Mouse (Mus musculus) MEL (cell line): ENCODE results near the gene Ivd. TPM values are rescaled to one million over a fixed set of nuclear protein-coding genes. Genes with fewer than 3 reads are reported as not detected.

Source experiments
- DNase-seq: peaks from one replicate; pipeline ENCODE4 v3.0.0; 2011; ENCODE audit warnings: low read depth, low spot score
- H3K27ac ChIP-seq: 2 replicates; pipeline ENCODE4 v1.5.1; 2012; ENCODE audit warnings: low read depth, mild to moderate bottlenecking, control low read depth, low read length, moderate library complexity; ENCODE audit not compliant: control insufficient read depth
- H3K27me3 ChIP-seq, 2 experiments: fragments of 150-350 bp in 1 of 2; sonication (generic) in 1 of 2; 2 replicates each; pipeline ENCODE4 v1.6.1; 2012; ENCODE audit warnings: low read length in 2 of 2, mild to moderate bottlenecking in 2 of 2, improper control_type of control experiment in 1 of 2, moderate library complexity in 1 of 2; ENCODE audit not compliant: insufficient read depth in 2 of 2, control insufficient read depth in 1 of 2
- H3K36me3 ChIP-seq, 2 experiments: 2 replicates each; pipeline ENCODE4 v1.6.1; 2012 to 2014; ENCODE audit warnings: low read length in 2 of 2, improper control_type of control experiment in 1 of 2, inconsistent platforms in 1 of 2, mild to moderate bottlenecking in 1 of 2; ENCODE audit not compliant: insufficient read depth in 2 of 2, control insufficient read depth in 1 of 2
- H3K4me1 ChIP-seq, 2 experiments: fragments of 150-350 bp in 1 of 2; sonication (generic) in 1 of 2; 2 replicates each; pipeline ENCODE4 v1.6.1; 2012; ENCODE audit warnings: low read length in 2 of 2, improper control_type of control experiment in 1 of 2, mild to moderate bottlenecking in 1 of 2; ENCODE audit not compliant: insufficient read depth in 2 of 2, control insufficient read depth in 1 of 2
- H3K4me3 ChIP-seq, 2 experiments: fragments of 150-350 bp in 1 of 2; sonication (generic) in 1 of 2; 2 replicates each; pipeline ENCODE4 v1.5.1; 2012; ENCODE audit warnings: low read depth in 2 of 2, low read length in 2 of 2, mild to moderate bottlenecking in 2 of 2, moderate library complexity in 2 of 2, control low read depth in 1 of 2, improper control_type of control experiment in 1 of 2; ENCODE audit not compliant: control insufficient read depth in 1 of 2, insufficient read depth in 1 of 2
- H3K79me2 ChIP-seq: 2 replicates; pipeline ENCODE4 v1.6.1; 2012; ENCODE audit warnings: mild to moderate bottlenecking, low read length, moderate library complexity; ENCODE audit not compliant: control insufficient read depth, poor library complexity, insufficient read depth
- H3K9ac ChIP-seq: 2 replicates; pipeline ENCODE4 v1.6.1; 2012; ENCODE audit warnings: low read depth, mild to moderate bottlenecking, control low read depth, low read length, moderate library complexity; ENCODE audit not compliant: control insufficient read depth, poor library complexity, severe bottlenecking
- H3K9me3 ChIP-seq: fragments of 150-350 bp; sonication (generic); replicated peaks from 2 replicates; pipeline ENCODE4 v1.6.1; 2012; ENCODE audit warnings: mild to moderate bottlenecking, low read length, improper control_type of control experiment, moderate library complexity; ENCODE audit not compliant: insufficient read depth
- CHD1 ChIP-seq: IDR thresholded peaks from 2 replicates; pipeline ENCODE4 v1.6.1; 2012; ENCODE audit warnings: low read depth, mild to moderate bottlenecking, inconsistent platforms, low read length, improper control_type of control experiment
- CTCF ChIP-seq, 3 experiments: IDR thresholded peaks in 2 of 3; conservative IDR thresholded peaks in 1 of 3; 2 replicates each; pipeline ENCODE4 v1.5.1; 2011 to 2012; ENCODE audit warnings: low read length in 3 of 3, low read depth in 2 of 3, mild to moderate bottlenecking in 2 of 3, improper control_type of control experiment in 1 of 3, inconsistent platforms in 1 of 3, mixed read lengths in 1 of 3, moderate library complexity in 1 of 3; ENCODE audit not compliant: control insufficient read depth in 1 of 3, insufficient read depth in 1 of 3, poor library complexity in 1 of 3, severe bottlenecking in 1 of 3
- EP300 ChIP-seq, 2 experiments: IDR thresholded peaks; 2 replicates each; pipeline ENCODE4 v1.6.1; 2011; ENCODE audit warnings: improper control_type of control experiment in 2 of 2, low read length in 2 of 2, low read depth in 1 of 2, mild to moderate bottlenecking in 1 of 2
- JUND ChIP-seq: IDR thresholded peaks from 2 replicates; pipeline ENCODE4 v1.6.1; 2011; ENCODE audit warnings: low read depth, mild to moderate bottlenecking, improper control_type of control experiment, low read length
- MAZ ChIP-seq: IDR thresholded peaks from 2 replicates; pipeline ENCODE4 v1.6.1; 2012; ENCODE audit warnings: low read depth, mild to moderate bottlenecking, inconsistent platforms, low read length, improper control_type of control experiment
- MEF2A ChIP-seq: IDR thresholded peaks from 2 replicates; pipeline ENCODE4 v1.6.1; 2014; ENCODE audit warnings: low read depth, mild to moderate bottlenecking, inconsistent platforms, low read length, improper control_type of control experiment; ENCODE audit not compliant: poor library complexity, insufficient replicate concordance, severe bottlenecking; ENCODE audit errors: extremely low read depth
- MXI1 ChIP-seq: IDR thresholded peaks from 2 replicates; pipeline ENCODE4 v1.6.1; 2011; ENCODE audit warnings: mild to moderate bottlenecking, low read depth, low read length, improper control_type of control experiment
- MYC ChIP-seq: IDR thresholded peaks from 2 replicates; pipeline ENCODE4 v1.6.1; 2011; ENCODE audit warnings: low read depth, mild to moderate bottlenecking, low read length, improper control_type of control experiment, moderate library complexity
- POLR2A ChIP-seq, 2 experiments: IDR thresholded peaks; 2 replicates each; pipeline ENCODE4 v1.6.1; 2011 to 2012; ENCODE audit warnings: low read length in 2 of 2, mild to moderate bottlenecking in 2 of 2, control low read depth in 1 of 2, improper control_type of control experiment in 1 of 2, low read depth in 1 of 2, moderate library complexity in 1 of 2; ENCODE audit not compliant: control insufficient read depth in 1 of 2, insufficient read depth in 1 of 2, poor library complexity in 1 of 2
- RAD21 ChIP-seq: IDR thresholded peaks from 2 replicates; pipeline ENCODE4 v1.6.1; 2011; ENCODE audit warnings: mild to moderate bottlenecking, low read depth, low read length, improper control_type of control experiment
- SIN3A ChIP-seq: IDR thresholded peaks from 2 replicates; pipeline ENCODE4 v1.6.1; 2012; ENCODE audit warnings: low read length, improper control_type of control experiment, inconsistent platforms
- SMC3 ChIP-seq: IDR thresholded peaks from 2 replicates; pipeline ENCODE4 v1.6.1; 2011; ENCODE audit warnings: low read depth, low read length, improper control_type of control experiment
- TAL1 ChIP-seq: IDR thresholded peaks from 2 replicates; pipeline ENCODE4 v1.6.1; 2012; ENCODE audit warnings: mild to moderate bottlenecking, inconsistent platforms, low read length, moderate library complexity, mixed read lengths
- TCF12 ChIP-seq: IDR thresholded peaks from 2 replicates; pipeline ENCODE4 v1.6.1; 2014; ENCODE audit warnings: low read depth, mild to moderate bottlenecking, inconsistent platforms, low read length, improper control_type of control experiment, moderate library complexity
- ZC3H11A ChIP-seq: IDR thresholded peaks from 2 replicates; pipeline ENCODE4 v1.6.1; 2012; ENCODE audit warnings: low read depth, mild to moderate bottlenecking, inconsistent platforms, low read length, improper control_type of control experiment
- ZMIZ1 ChIP-seq: IDR thresholded peaks from 2 replicates; pipeline ENCODE4 v1.6.1; 2012; ENCODE audit warnings: low read depth, mild to moderate bottlenecking, inconsistent platforms, low read length, improper control_type of control experiment, moderate library complexity
- polyA plus RNA-seq, 2 experiments: library from polyadenylated mRNA; stranded (reverse) in 1 of 2; unstranded in 1 of 2; fragments of >175 nt in 1 of 2; fragments of >200 nt in 1 of 2; gene quantifications; 2 replicates each; pipeline versions ENCODE4 v1.2.1 to v1.2.4; 2012; ENCODE audit warnings: low replicate concordance in 2 of 2, low read depth in 1 of 2; ENCODE audit not compliant: insufficient read length in 2 of 2, insufficient read depth in 1 of 2, missing spikeins in 1 of 2
- total RNA-seq: library from RNA; depleted of rRNA; stranded (reverse); fragments of 300-350 nt; gene quantifications from 2 replicates; pipeline ENCODE4 v1.2.3, GENCODE M21; 2012

Ivd gene
- total and polyA plus RNA-seq, 3 experiments: 17.1 to 33.4 TPM; not detected in 1

- TF ChIP-seq TAL1 (no peak), ZMIZ1 (no peak)
- TF ChIP-seq, all 39 proteins: peak for 0
- DNase-seq: no peak
- Histone ChIP-seq H3K27me3 (no peaks in the 10 kb centered on the region), H3K79me2 (no peaks in the 10 kb centered on the region), H3K9me3 (no peaks in the 10 kb centered on the region), H3K9ac (no peak overlapping the region), H3K4me1 (no peaks in the 10 kb centered on the region; a peak in 1 of 4 replicates), H3K36me3 (no peaks in the 10 kb centered on the region; a peak in 1 of 4 replicates), H3K27ac (no peak overlapping the region), H3K4me3 (no peak overlapping the region)
Observed at GRCm38 (mm10) chr2:118881019-118881418, 19.3 kb downstream of the Ivd start.

GRCm38 (mm10) chr2:118881956-118882355 is 20.2 kb downstream of the Ivd start:
- Histone ChIP-seq H3K27ac (no peak overlapping the region), H3K9me3 (no peaks in the 10 kb centered on the region), H3K79me2 (no peaks in the 10 kb centered on the region), H3K4me3 (no peak overlapping the region), H3K36me3 (no peaks in the 10 kb centered on the region; a peak in 1 of 4 replicates), H3K4me1 (no peaks in the 10 kb centered on the region; a peak in 1 of 4 replicates), H3K9ac (no peak overlapping the region), H3K27me3 (no peaks in the 10 kb centered on the region)
- DNase-seq: no peak
- TF ChIP-seq RAD21 (no peak), POLR2A (IDR thresholded peaks at IDR 0.05; ENCODE audit: control insufficient read depth in 1 of 2, insufficient read depth in 1 of 2, low read depth in 1 of 2, low read length in 2 of 2, poor library complexity in 1 of 2) (no peak), MAZ (no peak), CHD1 (no peak), ZC3H11A (no peak), CTCF (IDR thresholded peaks at IDR 0.05 in 2 of 3, conservative IDR thresholded peaks at IDR 0.05 in 1 of 3; ENCODE audit: control insufficient read depth in 1 of 3, insufficient read depth in 1 of 3, low read depth in 2 of 3, low read length in 3 of 3, poor library complexity in 1 of 3, severe bottlenecking in 1 of 3) (no peak), TCF12 (no peak), MEF2A (no peak)

- Histone ChIP-seq H3K36me3 (no peaks in the 10 kb centered on the region; a peak in 1 of 4 replicates), H3K9ac (peak overlapping the region; percentile 65), H3K27me3 (no peaks in the 10 kb centered on the region)
Observed at GRCm38 (mm10) chr2:118882840-118883679, 21.3 kb downstream of the Ivd start.

More at GRCm38 (mm10) chr2:118882840-118883679, 21.3 kb downstream of the Ivd start:
- peak overlapping the region; percentile 62 to 63 for H3K4me3 ChIP-seq
- peak; percentile 97 for TF ChIP-seq ZC3H11A
- 0 out of 2 replicates have a peak, but pooled peaks have one; percentile 47 for TF ChIP-seq MYC
- TF ChIP-seq RAD21: peak; percentile 99
- peak; percentile 23; the same call in 1 of the 2 replicates for TF ChIP-seq MXI1
- peak; percentile 96 to 99 (median 98) for TF ChIP-seq CTCF (IDR thresholded peaks at IDR 0.05 in 2 of 3, conservative IDR thresholded peaks at IDR 0.05 in 1 of 3; ENCODE audit: control insufficient read depth in 1 of 3, insufficient read depth in 1 of 3, low read depth in 2 of 3, low read length in 3 of 3, poor library complexity in 1 of 3, severe bottlenecking in 1 of 3)
- peak; percentile 94 for TF ChIP-seq SMC3
- TF ChIP-seq EP300 (IDR thresholded peaks at IDR 0.05; ENCODE audit: low read depth in 1 of 2, low read length in 2 of 2): no peak
- no peak for TF ChIP-seq JUND
- peak; percentile 66 for TF ChIP-seq SIN3A
- H3K27ac ChIP-seq: no peak overlapping the region
- DNase-seq: peak; percentile 82
- no peaks in the 10 kb centered on the region for H3K9me3 ChIP-seq
- no peaks in the 10 kb centered on the region for H3K79me2 ChIP-seq
- peaks cover under 1 to 5% of the 10 kb centered on the region in 2 experiments; a peak in 3 of 4 replicates for H3K4me1 ChIP-seq
